Comparison of ENCODE assay signal across 10 mouse cellular contexts in genomic region chr4:111907926-111908325, GRCm38 (mm10). TPM values are rescaled to one million over a fixed set of nuclear protein-coding genes. Genes with fewer than 3 reads are reported as not detected.
DNase-seq lines count a peak whose midpoint lies in the region; ATAC-seq lines count a peak whose summit lies in the region.
"Had no signal": no experiment of that assay in that cellular context is flagged by ENCODE, and none has a peak within 500 bp of the region (broad histone marks: within the 10 kb centered on the region; RNA-seq: fewer than 3 reads in every experiment).

No protein-coding gene starts in this region.

- 41% methylated on average over 2 of the region's 2 CpGs for WGBS in liver, embryonic 11.5 days

- ATAC-seq in liver, embryonic 11.5 days (replicated peaks; ENCODE audit: low FRiP score): 0 out of 2 replicates have a peak, but pooled peaks have one; percentile 41
- ATAC-seq in hematopoietic stem cell, adult 5-6 weeks (replicated peaks in 1 of 2; ENCODE audit: insufficient read depth in 1 of 2, low FRiP score in 2 of 2, low TSS enrichment in 1 of 2, low read depth in 1 of 2, poor library complexity in 2 of 2, severe bottlenecking in 2 of 2): peak; percentile 72 to 83

- no peak overlapping the region for H3K4me3 ChIP-seq in liver, embryonic 11.5 days (ENCODE audit: low read depth, low read length)
- H3K4me3 ChIP-seq: heart, embryonic 15.5 days had no signal

- no peaks in the 10 kb centered on the region for H3K9me3 ChIP-seq in liver, embryonic 11.5 days (ENCODE audit: control insufficient read depth, low read length)
- H3K9me3 ChIP-seq: heart, embryonic 15.5 days had no signal

- DNase-seq in cerebellum, postnatal 10 days: peak; percentile 21 to 52
- DNase-seq in cerebellum, adult 11 months: no peak
- DNase-seq in liver, embryonic 11.5 days (ENCODE audit: low spot score): no peak
- no peak for DNase-seq in liver
- DNase-seq in retina, adult 2 months (ENCODE audit: low read depth, low spot score): peak; percentile 11
- DNase-seq in right cerebral cortex, postnatal 36 days (ENCODE audit: low spot score in 2 of 2): no peak
- DNase-seq in ovary, postnatal 14 days (ENCODE audit: low spot score): no peak

- no peaks in the 10 kb centered on the region for H3K4me1 ChIP-seq in liver, embryonic 11.5 days (replicated peaks; ENCODE audit: control insufficient read depth, insufficient read depth, low read length)
- H3K4me1 ChIP-seq: heart, embryonic 15.5 days had no signal

- no peak overlapping the region for H3K27ac ChIP-seq in liver, embryonic 11.5 days (ENCODE audit: low read depth, low read length)
- H3K27ac ChIP-seq: heart, embryonic 15.5 days had no signal

- no peak overlapping the region for H3K9ac ChIP-seq in liver, embryonic 11.5 days (ENCODE audit: low read depth, low read length)
- H3K9ac ChIP-seq: heart, embryonic 15.5 days had no signal

- no peaks in the 10 kb centered on the region for H3K27me3 ChIP-seq in liver, embryonic 11.5 days (replicated peaks; ENCODE audit: control insufficient read depth, insufficient read depth, low read length)
- H3K27me3 ChIP-seq: heart, embryonic 15.5 days had no signal

- H3K4me2 ChIP-seq in liver, embryonic 11.5 days: no peak overlapping the region
- H3K4me2 ChIP-seq: heart, embryonic 15.5 days had no signal

- H3K36me3 ChIP-seq in liver, embryonic 11.5 days (ENCODE audit: control insufficient read depth, insufficient read depth, low read length): no peaks in the 10 kb centered on the region
- H3K36me3 ChIP-seq: heart, embryonic 15.5 days had no signal

RNA-seq across cellular contexts. Expression of gene Slc5a9, which starts 5.2 kb away (rescaled TPM):
- polyA plus RNA-seq in liver, embryonic 11.5 days (2014; fragmentation: Nextera tagmentation; extraction: Ambion mirVana): not detected in 2 replicates
- total RNA-seq in hematopoietic stem cell, adult 5-6 weeks (2017): not detected in 2 replicates
- polyA plus RNA-seq: C2C12 had no signal

RNA-seq across cellular contexts. Expression of gene Skint8, which starts 11.3 kb away (rescaled TPM):
- polyA plus RNA-seq in liver, embryonic 11.5 days (2014; fragmentation: Nextera tagmentation; extraction: Ambion mirVana): not detected in 2 replicates
- not detected in 2 replicates for total RNA-seq in hematopoietic stem cell, adult 5-6 weeks (2017)
- polyA plus RNA-seq: C2C12; heart, embryonic 15.5 days had no signal

Comparison
In these comparisons a context has a peak if more than half of its experiments do, and no peak if none do; other contexts are left out.
1. DNase-seq: peak in cerebellum, postnatal 10 days (2 of 2) and retina, adult 2 months (single experiment); none in cerebellum, adult 11 months (single experiment), liver, embryonic 11.5 days (single experiment), liver (single experiment), right cerebral cortex, postnatal 36 days (0 of 2) and ovary, postnatal 14 days (single experiment).